Mouse (Mus musculus) liver, embryonic 16.5 days (tissue): ENCODE data around the gene Accs. TPM values are rescaled to one million over a fixed set of nuclear protein-coding genes. Genes with fewer than 3 reads are reported as not detected.

Experiments used
- ATAC-seq: fragments of 200-750 bp; cut with Nextera tagmentation; 2 replicates; pipeline ENCODE4 v1.8.0; 2017; ENCODE audit warnings: low read depth, mild to moderate bottlenecking, moderate number of reproducible peaks, moderate library complexity
- H3K27ac ChIP-seq: fragments of 300-500 bp; sonication (generic); 2 replicates; pipeline ENCODE4 v1.5.1; 2014; ENCODE audit warnings: mild to moderate bottlenecking, low read length
- H3K27me3 ChIP-seq: fragments of 300-500 bp; sonication (generic); 2 replicates; pipeline ENCODE4 v1.6.1; 2014; ENCODE audit warnings: low read depth, low read length, mixed read lengths; ENCODE audit not compliant: control insufficient read depth, insufficient read depth
- H3K36me3 ChIP-seq: fragments of 300-500 bp; sonication (generic); 2 replicates; pipeline ENCODE4 v1.6.1; 2014; ENCODE audit warnings: mild to moderate bottlenecking; ENCODE audit not compliant: control insufficient read depth, insufficient read depth
- H3K4me1 ChIP-seq: fragments of 300-500 bp; sonication (generic); 2 replicates; pipeline ENCODE4 v1.6.1; 2014; ENCODE audit warnings: low read depth, low read length, mixed read lengths; ENCODE audit not compliant: control insufficient read depth
- H3K4me2 ChIP-seq: fragments of 300-500 bp; sonication (generic); 2 replicates; pipeline ENCODE4 v1.6.1; 2014; ENCODE audit warnings: low read depth, low read length, mixed read lengths
- H3K4me3 ChIP-seq: fragments of 300-500 bp; sonication (generic); 2 replicates; pipeline ENCODE4 v1.5.1; 2014; ENCODE audit warnings: low read depth, mild to moderate bottlenecking, low read length
- H3K9ac ChIP-seq: fragments of 300-500 bp; sonication (generic); 2 replicates; pipeline ENCODE4 v1.6.1; 2014; ENCODE audit warnings: low read depth, low read length
- H3K9me3 ChIP-seq: fragments of 300-500 bp; sonication (generic); replicated peaks from 2 replicates; pipeline ENCODE4 v1.6.1; 2016; ENCODE audit warnings: low read length; ENCODE audit not compliant: control insufficient read depth
- WGBS: fragments of 180-500 bp; shearing (Covaris S2); extraction: QIAGEN DNeasy Blood & Tissue Kit; methylation state at CpG from one replicate; pipeline ENCODE4 v1.1.7; 2014; ENCODE audit not compliant: insufficient replicate concordance; 5-methylcytosine and 5-hydroxymethylcytosine counted together
- polyA plus RNA-seq: library from polyadenylated mRNA; unstranded; fragments of >200 nt; fragmentation: Nextera tagmentation; extraction: Ambion mirVana; gene quantifications from 2 replicates; pipeline ENCODE4 v1.2.1, GENCODE M21; 2015

Accs gene
- polyA plus RNA-seq, 1 experiment from 2014 or later: 1.4 TPM

- Histone ChIP-seq H3K9me3 (no peaks in the 10 kb centered on the region), H3K4me2 (no peak overlapping the region), H3K27me3 (no peaks in the 10 kb centered on the region), H3K9ac (no peak overlapping the region), H3K4me3 (no peak overlapping the region), H3K27ac (no peak overlapping the region), H3K36me3 (no peaks in the 10 kb centered on the region), H3K4me1 (no peaks in the 10 kb centered on the region)
- WGBS: 78% methylated on average over 4 of the region's 4 CpGs
- ATAC-seq: no peak
Observed at GRCm38 (mm10) chr2:93838931-93839330, 10.8 kb downstream of the Accs start.

GRCm38 (mm10) chr2:93836232-93836785 lies 13.4 kb downstream of the Accs start:
- no peak overlapping the region for H3K9ac ChIP-seq
- no peaks in the 10 kb centered on the region for H3K4me1 ChIP-seq
- ATAC-seq: no peak
- H3K4me3 ChIP-seq: no peak overlapping the region
- H3K27me3 ChIP-seq: no peaks in the 10 kb centered on the region
- H3K27ac ChIP-seq: no peak overlapping the region
- H3K4me2 ChIP-seq: no peak overlapping the region
- WGBS: 67% methylated on average over 13 of the region's 13 CpGs
- H3K36me3 ChIP-seq: no peaks in the 10 kb centered on the region
- H3K9me3 ChIP-seq: no peaks in the 10 kb centered on the region

GRCm38 (mm10) chr2:93835596-93835995 lies 14.1 kb downstream of the Accs start:
- 71% methylated on average over 11 of the region's 11 CpGs for WGBS

GRCm38 (mm10) chr2:93823519-93823918 lies 26.2 kb downstream of the Accs start:
- H3K4me1 ChIP-seq: peaks cover 6% of the 10 kb centered on the region
- no peak overlapping the region for H3K4me3 ChIP-seq
- no peaks in the 10 kb centered on the region for H3K36me3 ChIP-seq
- no peak for ATAC-seq
- WGBS: 11% methylated on average over 8 of the region's 8 CpGs
- no peak overlapping the region for H3K9ac ChIP-seq
- no peaks in the 10 kb centered on the region for H3K27me3 ChIP-seq
- no peaks in the 10 kb centered on the region for H3K9me3 ChIP-seq
- H3K27ac ChIP-seq: no peak overlapping the region
- no peak overlapping the region for H3K4me2 ChIP-seq

More at GRCm38 (mm10) chr2:93835596-93835995, 14.1 kb downstream of the Accs start:
- Histone ChIP-seq H3K9me3 (no peaks in the 10 kb centered on the region), H3K27me3 (no peaks in the 10 kb centered on the region), H3K4me2 (no peak overlapping the region), H3K36me3 (no peaks in the 10 kb centered on the region), H3K4me3 (no peak overlapping the region), H3K9ac (no peak overlapping the region), H3K27ac (no peak overlapping the region), H3K4me1 (no peaks in the 10 kb centered on the region)
- ATAC-seq: no peak

- peak; percentile 86 for ATAC-seq
- Histone ChIP-seq H3K4me1 (peaks cover 13% of the 10 kb centered on the region), H3K27ac (no peak within 1 kb of the TSS), H3K9me3 (no peaks in the 10 kb centered on the region), H3K9ac (peak within 1 kb of the TSS; percentile 85), H3K36me3 (no peaks in the 10 kb centered on the region), H3K4me2 (peak within 1 kb of the TSS; percentile 74), H3K27me3 (no peaks in the 10 kb centered on the region), H3K4me3 (peak within 1 kb of the TSS; percentile 80)
- WGBS: under 1% methylated on average over 66 of the region's 66 CpGs
Observed at GRCm38 (mm10) chr2:93822045-93822749, 27.5 kb downstream of the Accs start, which contains the start of gene Ext2. Gene Ext2 (minus strand): TSS chr2:93822568.

- Histone ChIP-seq H3K27me3 (no peaks in the 10 kb centered on the region), H3K9ac (no peak overlapping the region), H3K4me2 (no peak overlapping the region), H3K9me3 (no peaks in the 10 kb centered on the region), H3K4me3 (no peak overlapping the region), H3K27ac (no peak overlapping the region), H3K36me3 (no peaks in the 10 kb centered on the region), H3K4me1 (peaks cover 13% of the 10 kb centered on the region)
- WGBS: 53% methylated on average over 5 of the region's 5 CpGs
- no peak for ATAC-seq
Observed at GRCm38 (mm10) chr2:93817791-93818190, 32.0 kb downstream of the Accs start.

- H3K4me3 ChIP-seq: no peak overlapping the region
- H3K9me3 ChIP-seq: no peaks in the 10 kb centered on the region
- 84% methylated on average over 22 of the region's 22 CpGs for WGBS
- no peak overlapping the region for H3K4me2 ChIP-seq
- no peak for ATAC-seq
- peaks cover 7% of the 10 kb centered on the region; the same call in 1 of the 2 replicates for H3K4me1 ChIP-seq
- no peaks in the 10 kb centered on the region for H3K27me3 ChIP-seq
- no peak overlapping the region for H3K27ac ChIP-seq
- no peaks in the 10 kb centered on the region; the same call in 1 of the 2 replicates for H3K36me3 ChIP-seq
- no peak overlapping the region for H3K9ac ChIP-seq
Observed at GRCm38 (mm10) chr2:93813343-93813742, 36.4 kb downstream of the Accs start.

- Histone ChIP-seq H3K36me3 (no peaks in the 10 kb centered on the region; the same call in 1 of the 2 replicates), H3K4me2 (no peak overlapping the region), H3K9me3 (no peaks in the 10 kb centered on the region), H3K27me3 (no peaks in the 10 kb centered on the region), H3K27ac (no peak overlapping the region), H3K4me3 (no peak overlapping the region), H3K9ac (no peak overlapping the region), H3K4me1 (no peaks in the 10 kb centered on the region)
- no peak for ATAC-seq
- WGBS: 20% methylated on average over 4 of the region's 4 CpGs
Observed at GRCm38 (mm10) chr2:93811812-93812211, 37.9 kb downstream of the Accs start.

GRCm38 (mm10) chr2:93809931-93810330 lies 39.8 kb downstream of the Accs start:
- H3K36me3 ChIP-seq: no peaks in the 10 kb centered on the region; the same call in 1 of the 2 replicates

More at GRCm38 (mm10) chr2:93809931-93810330, 39.8 kb downstream of the Accs start:
- no peak overlapping the region for H3K4me3 ChIP-seq
- no peak overlapping the region for H3K4me2 ChIP-seq
- no peak overlapping the region for H3K27ac ChIP-seq
- no peaks in the 10 kb centered on the region for H3K27me3 ChIP-seq
- no peak overlapping the region for H3K9ac ChIP-seq
- no peaks in the 10 kb centered on the region for H3K9me3 ChIP-seq
- H3K4me1 ChIP-seq: no peaks in the 10 kb centered on the region
- WGBS: 11% methylated on average over 2 of the region's 2 CpGs
- no peak for ATAC-seq
